Mouse (Mus musculus) adrenal gland, postnatal 4 days (tissue): ENCODE data around the gene Nlrp4e. TPM values are rescaled to one million over a fixed set of nuclear protein-coding genes. Genes with fewer than 3 reads are reported as not detected.
"Not testable (repeated sequence)": the region's sequence is repeated elsewhere in the genome, so short reads cannot be mapped to it uniquely, and the experiment has no call there.

Experiments used
- DNase-seq, 2 experiments: peaks; one replicate each; pipeline ENCODE4 v3.0.0; 2021 to 2022; ENCODE audit warnings: low spot score in 2 of 2, mixed read lengths in 2 of 2
- long read RNA-seq, 2 experiments: library from polyadenylated mRNA; stranded (forward); transcript quantifications; one replicate each; pipeline ENCODE4 v2.0.0; 2021
- microRNA-seq: library from miRNA; unstranded; fragments of <30 nt; microRNA quantifications from one replicate; pipeline ENCODE4 v1.2.0, GENCODE M21; 2021
- total RNA-seq, 2 experiments: library from RNA; stranded (reverse); gene quantifications; 2 replicates each; pipeline ENCODE4 v1.2.3; 2021

Gene Nlrp4e
- not detected for total RNA-seq
- long read RNA-seq, experiment 1, partial matches to known transcripts: 0 of 6 reads
- long read RNA-seq, experiment 1, other reads (novel, unspliced or antisense): 6 of 6 reads
- long read RNA-seq, experiment 2, partial matches to known transcripts: 0 of 4 reads
- long read RNA-seq, experiment 2, other reads (novel, unspliced or antisense): 4 of 4 reads

GRCm38 (mm10) chr7:23300892-23301291 lies at the start of gene Nlrp4e:
Nlrp4e (plus strand) TSS chr7:23301192.
- DNase-seq: not testable (repeated sequence)

- not testable (repeated sequence) for DNase-seq
Measured at GRCm38 (mm10) chr7:23251582-23251981, 49.4 kb upstream of the Nlrp4e start, which contains the start of gene Vmn1r166. Vmn1r166 (minus strand) TSS chr7:23251682.

GRCm38 (mm10) chr7:23278800-23279199 lies 22.2 kb upstream of the Nlrp4e start, which contains the start of gene Gm6902:
Gm6902 (minus strand) TSS chr7:23278900.
- DNase-seq: not testable (repeated sequence)

GRCm38 (mm10) chr7:23358311-23358710 lies 57.3 kb downstream of the Nlrp4e start:
- DNase-seq: not testable (repeated sequence)

- no peak for DNase-seq
Measured at GRCm38 (mm10) chr7:23385589-23385988, 84.6 kb downstream of the Nlrp4e start, which contains the start of gene Nlrp5. Nlrp5 (plus strand) TSS chr7:23385889.

Small RNA genes within 50 kb of the gene (microRNA-seq; reads per million reads assigned to microRNA genes)
- gene Gm25196: not detected

Other genes with a start within 250 kb of the Nlrp4e start
- not detected for gene Vmn1r163, start 245.7 kb upstream of the Nlrp4e start, total RNA-seq
- not detected for gene Gm8720, start 233.7 kb upstream of the Nlrp4e start, total RNA-seq
- gene Gm10662, start 156.7 kb upstream of the Nlrp4e start, total RNA-seq: not detected
- gene Vmn1r165, start 83.9 kb upstream of the Nlrp4e start, total RNA-seq: not detected
- gene Vmn1r166, start 49.5 kb upstream of the Nlrp4e start, total RNA-seq: not detected
- gene Gm6902, start 22.3 kb upstream of the Nlrp4e start, total RNA-seq: not detected
- gene Nlrp5, start 84.7 kb downstream of the Nlrp4e start, total RNA-seq: under 1 TPM; 0.08 to 0.53 TPM
- gene Vmn1r167, start 206.0 kb downstream of the Nlrp4e start, total RNA-seq: not detected
- not detected for gene Vmn1r168, start 238.5 kb downstream of the Nlrp4e start, total RNA-seq